Mouse (Mus musculus) embryonic facial prominence, embryonic 12.5 days (tissue): ENCODE data around the gene Arid5b. TPM values are rescaled to one million over a fixed set of nuclear protein-coding genes. Genes with fewer than 3 reads are reported as not detected.

ENCODE experiments used
- ATAC-seq: fragments of 200-750 bp; cut with Nextera tagmentation; 2 replicates; pipeline ENCODE4 v1.8.0; 2017; ENCODE audit not compliant: insufficient number of reproducible peaks, insufficient read depth, low FRiP score, low TSS enrichment
- H3K27ac ChIP-seq: fragments of 300-500 bp; sonication (generic); 2 replicates; pipeline ENCODE4 v1.5.1; 2016; ENCODE audit warnings: mild to moderate bottlenecking
- H3K27me3 ChIP-seq: fragments of 300-500 bp; sonication (generic); 2 replicates; pipeline ENCODE4 v1.6.1; 2016; ENCODE audit warnings: mild to moderate bottlenecking, moderate library complexity
- H3K36me3 ChIP-seq: fragments of 300-500 bp; sonication (generic); 2 replicates; pipeline ENCODE4 v1.6.1; 2016; ENCODE audit warnings: mild to moderate bottlenecking
- H3K4me1 ChIP-seq: fragments of 300-500 bp; sonication (generic); 2 replicates; pipeline ENCODE4 v1.6.1; 2016
- H3K4me2 ChIP-seq: fragments of 300-500 bp; sonication (generic); replicated peaks from 2 replicates; pipeline ENCODE4 v1.6.1; 2016; ENCODE audit warnings: mild to moderate bottlenecking, moderate library complexity
- H3K4me3 ChIP-seq: fragments of 300-500 bp; sonication (generic); 2 replicates; pipeline ENCODE4 v1.5.1; 2016; ENCODE audit warnings: mild to moderate bottlenecking
- H3K9ac ChIP-seq: fragments of 300-500 bp; sonication (generic); 2 replicates; pipeline ENCODE4 v1.6.1; 2016; ENCODE audit warnings: mild to moderate bottlenecking, moderate library complexity
- H3K9me3 ChIP-seq: fragments of 300-500 bp; sonication (generic); 2 replicates; pipeline ENCODE4 v1.6.1; 2016; ENCODE audit warnings: mild to moderate bottlenecking, moderate library complexity
- WGBS: fragments of 180-500 bp; shearing (Covaris S2); methylation state at CpG from one replicate; pipeline ENCODE4 v1.1.7; 2016; 5-methylcytosine and 5-hydroxymethylcytosine counted together
- polyA plus RNA-seq: library from polyadenylated mRNA; unstranded; fragments of >200 nt; fragmentation: Nextera tagmentation; extraction: Ambion mirVana; gene quantifications from 2 replicates; pipeline ENCODE4 v1.2.1, GENCODE M21; 2016

Gene Arid5b
- polyA plus RNA-seq, 1 experiment from 2014 or later = 50.9 TPM

DNA sequence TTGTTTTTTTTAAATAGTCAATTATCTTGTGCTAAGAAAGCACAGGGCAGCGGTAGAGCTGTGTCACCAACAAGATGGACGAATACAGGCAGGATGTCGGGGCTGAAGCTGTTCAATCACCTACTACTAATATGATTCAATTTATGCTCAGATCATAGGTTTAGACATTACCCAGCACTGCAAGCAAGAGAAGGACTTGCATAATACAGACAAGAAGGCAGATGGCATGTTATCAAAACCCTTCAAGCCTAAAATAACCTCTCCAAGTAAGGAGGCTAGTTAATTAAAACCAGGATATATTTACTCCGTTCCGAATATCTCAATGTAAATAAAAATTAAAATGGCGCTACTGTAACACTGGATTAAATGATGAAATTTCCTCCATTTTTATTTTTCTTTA lies 96.3 kb downstream of the Arid5b start:
- Histone ChIP-seq H3K27ac (no peak overlapping the region), H3K4me3 (no peak overlapping the region), H3K4me1 (0 out of 2 replicates have a peak, but pooled peaks cover 3% of the 10 kb centered on the region), H3K9me3 (no peaks in the 10 kb centered on the region), H3K36me3 (peaks cover 17% of the 10 kb centered on the region), H3K4me2 (no peak overlapping the region), H3K9ac (no peak overlapping the region), H3K27me3 (no peaks in the 10 kb centered on the region)
- no peak for ATAC-seq
- 87% methylated on average over 6 of the region's 6 CpGs for WGBS

DNA sequence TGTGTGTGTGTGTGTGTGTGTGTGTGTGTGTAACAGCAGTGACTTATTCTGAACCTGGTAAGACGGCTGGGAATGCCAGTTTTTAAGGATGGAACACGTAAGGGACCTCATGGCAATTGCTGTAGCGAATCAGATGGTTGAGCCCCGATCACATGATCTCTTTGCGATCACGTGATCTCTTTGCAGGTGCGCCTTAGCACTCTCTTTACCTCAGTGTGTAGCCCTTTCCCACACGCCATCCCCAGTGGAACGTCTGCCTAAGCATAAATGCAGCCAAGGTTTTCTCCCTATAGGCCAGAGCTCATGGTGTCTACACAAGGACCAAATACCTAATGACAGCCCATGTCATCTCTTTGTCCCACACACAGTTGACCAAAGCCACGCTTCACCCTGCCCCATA lies 97.4 kb downstream of the Arid5b start:
- Histone ChIP-seq H3K9me3 (no peaks in the 10 kb centered on the region), H3K36me3 (peaks cover 16% of the 10 kb centered on the region), H3K27ac (no peak overlapping the region), H3K9ac (no peak overlapping the region), H3K4me1 (0 out of 2 replicates have a peak, but pooled peaks cover 3% of the 10 kb centered on the region), H3K4me2 (no peak overlapping the region), H3K27me3 (no peaks in the 10 kb centered on the region), H3K4me3 (no peak overlapping the region)
- WGBS = 93% methylated on average over 10 of the region's 10 CpGs
- no peak for ATAC-seq

DNA sequence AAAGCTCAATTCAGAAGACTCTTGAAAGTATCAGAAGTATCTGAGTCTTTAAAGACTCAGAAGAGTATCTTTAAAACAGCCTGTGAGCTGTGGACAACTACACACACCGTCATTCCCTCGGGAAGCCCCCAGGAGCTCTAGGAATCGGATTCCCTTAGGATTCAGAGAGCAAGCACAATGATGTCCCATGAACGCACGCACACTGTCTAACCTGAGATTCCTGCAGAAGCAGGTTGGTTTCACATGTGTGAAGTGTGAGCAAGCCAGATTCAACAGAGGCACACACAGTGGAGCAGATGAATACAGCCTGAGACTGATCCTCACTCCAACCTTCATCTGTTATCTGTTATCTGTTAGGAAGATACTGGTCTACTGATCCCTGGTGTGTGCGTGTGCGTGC lies 97.8 kb downstream of the Arid5b start:
- no peak overlapping the region for H3K4me2 ChIP-seq
- 91% methylated on average over 7 of the region's 7 CpGs for WGBS
- no peaks in the 10 kb centered on the region for H3K9me3 ChIP-seq
- no peaks in the 10 kb centered on the region for H3K27me3 ChIP-seq
- H3K4me3 ChIP-seq = no peak overlapping the region
- 0 out of 2 replicates have a peak, but pooled peaks cover 3% of the 10 kb centered on the region for H3K4me1 ChIP-seq
- peaks cover 11% of the 10 kb centered on the region for H3K36me3 ChIP-seq
- no peak for ATAC-seq
- no peak overlapping the region for H3K27ac ChIP-seq
- H3K9ac ChIP-seq = no peak overlapping the region

DNA sequence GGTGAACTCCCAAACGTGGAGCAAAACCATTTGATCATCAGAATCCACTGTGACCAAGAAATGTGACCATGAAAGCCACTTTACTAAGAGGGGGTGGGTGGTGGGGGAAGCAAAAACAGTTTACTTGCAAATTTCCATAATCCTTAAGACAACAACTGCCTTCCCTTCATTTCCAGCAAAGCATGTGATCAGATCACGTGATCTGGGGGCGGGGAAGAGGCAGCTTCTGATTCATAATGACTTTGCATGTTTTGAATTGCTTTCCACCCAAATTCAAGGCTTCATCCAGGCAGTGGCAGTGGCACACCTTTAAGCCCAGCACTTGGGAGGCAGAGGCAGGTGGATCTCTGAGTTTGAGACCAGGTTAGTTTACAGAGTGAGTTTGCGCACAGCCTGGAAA lies 98.4 kb downstream of the Arid5b start:
- no peaks in the 10 kb centered on the region for H3K9me3 ChIP-seq
- no peak overlapping the region for H3K9ac ChIP-seq
- H3K4me1 ChIP-seq = 0 out of 2 replicates have a peak, but pooled peaks cover 3% of the 10 kb centered on the region
- peaks cover 7% of the 10 kb centered on the region for H3K36me3 ChIP-seq
- no peak for ATAC-seq
- no peak overlapping the region for H3K4me3 ChIP-seq
- H3K27ac ChIP-seq = no peak overlapping the region
- H3K27me3 ChIP-seq = no peaks in the 10 kb centered on the region
- no peak overlapping the region for H3K4me2 ChIP-seq
- 64% methylated on average over 4 of the region's 4 CpGs for WGBS

DNA sequence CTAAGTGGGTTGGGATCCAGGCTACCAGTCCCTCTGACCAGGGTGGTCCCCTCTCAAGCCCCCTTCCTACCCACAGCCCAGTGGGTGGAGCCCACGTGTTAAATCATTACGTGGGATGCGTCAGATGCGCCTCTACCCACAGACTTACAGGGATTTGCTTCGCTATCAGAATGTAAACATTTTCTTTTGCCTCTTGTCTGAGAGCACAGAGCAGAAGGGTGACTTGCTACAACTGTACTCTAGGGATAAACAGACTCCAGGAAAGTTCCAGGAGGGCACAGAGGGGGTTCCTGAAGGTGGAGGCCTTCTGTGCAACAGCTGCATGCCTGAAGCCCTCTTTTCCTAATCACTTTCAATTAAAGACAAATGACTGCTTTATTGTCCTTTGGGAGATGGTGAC lies 98.8 kb downstream of the Arid5b start:
- Histone ChIP-seq H3K9ac (no peak overlapping the region), H3K36me3 (peaks cover 4% of the 10 kb centered on the region; the same call in 1 of the 2 replicates), H3K27me3 (no peaks in the 10 kb centered on the region), H3K4me1 (0 out of 2 replicates have a peak, but pooled peaks cover 3% of the 10 kb centered on the region), H3K4me2 (no peak overlapping the region), H3K27ac (no peak overlapping the region), H3K9me3 (no peaks in the 10 kb centered on the region), H3K4me3 (no peak overlapping the region)
- WGBS = 59% methylated on average over 5 of the region's 5 CpGs
- ATAC-seq = no peak

DNA sequence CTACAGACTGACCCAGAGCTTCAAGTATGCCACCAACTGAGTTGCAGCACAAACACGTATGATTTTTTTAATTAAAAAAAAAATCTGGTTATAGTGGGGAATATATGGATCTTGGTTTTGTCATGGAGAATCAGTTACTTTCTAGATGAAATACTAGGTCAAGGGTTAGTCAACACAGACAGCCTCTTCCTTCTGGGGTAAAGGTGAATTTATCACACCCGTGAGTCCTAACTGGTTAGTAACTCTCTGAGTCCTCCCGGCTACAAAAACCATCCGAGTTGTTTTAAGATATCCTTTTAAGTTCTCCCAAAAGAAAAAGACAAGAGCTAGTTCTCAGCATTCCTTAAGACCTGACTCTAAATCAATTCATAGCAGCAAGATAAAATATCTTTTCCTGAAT lies 99.2 kb downstream of the Arid5b start:
- ATAC-seq = no peak
- H3K4me2 ChIP-seq = no peak overlapping the region
- H3K9me3 ChIP-seq = no peaks in the 10 kb centered on the region
- H3K27ac ChIP-seq = no peak overlapping the region
- H3K27me3 ChIP-seq = no peaks in the 10 kb centered on the region
- WGBS = 81% methylated on average over 4 of the region's 4 CpGs
- no peak overlapping the region for H3K9ac ChIP-seq
- H3K4me1 ChIP-seq = 0 out of 2 replicates have a peak, but pooled peaks cover 3% of the 10 kb centered on the region
- no peak overlapping the region for H3K4me3 ChIP-seq
- H3K36me3 ChIP-seq = peaks cover 4% of the 10 kb centered on the region; the same call in 1 of the 2 replicates

- Histone ChIP-seq H3K4me2 (no peak overlapping the region), H3K27ac (no peak overlapping the region), H3K9ac (no peak overlapping the region), H3K4me1 (0 out of 2 replicates have a peak, but pooled peaks cover 3% of the 10 kb centered on the region), H3K36me3 (no peaks in the 10 kb centered on the region; the same call in 1 of the 2 replicates), H3K27me3 (no peaks in the 10 kb centered on the region), H3K4me3 (no peak overlapping the region), H3K9me3 (no peaks in the 10 kb centered on the region)
- ATAC-seq = no peak
- 71% methylated on average over 10 of the region's 10 CpGs for WGBS
Observed at GRCm38 (mm10) chr10:68177697-68178485, 100.6 kb downstream of the Arid5b start.

- Histone ChIP-seq H3K4me2 (no peak overlapping the region), H3K4me1 (0 out of 2 replicates have a peak, but pooled peaks cover 3% of the 10 kb centered on the region), H3K27me3 (no peaks in the 10 kb centered on the region), H3K36me3 (no peaks in the 10 kb centered on the region; the same call in 1 of the 2 replicates), H3K27ac (no peak overlapping the region), H3K9me3 (no peaks in the 10 kb centered on the region), H3K4me3 (no peak overlapping the region), H3K9ac (no peak overlapping the region)
- ATAC-seq = no peak
- 94% methylated on average over 5 of the region's 5 CpGs for WGBS
Observed at GRCm38 (mm10) chr10:68175811-68176210, 102.7 kb downstream of the Arid5b start.

DNA sequence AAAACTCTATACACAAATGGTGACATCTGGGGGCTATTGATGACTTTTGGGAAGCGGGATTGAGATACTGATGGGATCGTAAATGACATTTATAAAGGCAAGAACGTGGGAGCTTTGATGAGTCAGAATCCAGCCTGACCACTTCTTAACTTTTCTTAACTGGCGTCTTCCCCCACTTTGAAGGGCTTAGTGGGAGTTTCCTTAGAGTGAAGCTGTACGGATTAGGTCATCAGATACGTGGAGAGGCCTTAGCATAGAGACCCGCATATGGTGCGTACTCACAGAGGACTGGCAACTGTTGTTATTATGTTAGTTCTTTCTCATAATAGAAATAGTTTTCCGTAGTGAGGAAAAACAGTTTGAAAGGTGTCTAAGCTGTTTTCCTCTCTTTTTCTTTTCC lies 104.9 kb downstream of the Arid5b start:
- H3K27me3 ChIP-seq = no peaks in the 10 kb centered on the region
- no peak overlapping the region for H3K27ac ChIP-seq
- no peaks in the 10 kb centered on the region; the same call in 1 of the 2 replicates for H3K36me3 ChIP-seq
- no peak for ATAC-seq
- H3K4me3 ChIP-seq = no peak overlapping the region
- H3K9me3 ChIP-seq = no peaks in the 10 kb centered on the region
- H3K4me1 ChIP-seq = peaks cover 11% of the 10 kb centered on the region; the same call in 1 of the 2 replicates
- H3K4me2 ChIP-seq = no peak overlapping the region
- WGBS = 82% methylated on average over 9 of the region's 9 CpGs
- no peak overlapping the region for H3K9ac ChIP-seq

GRCm38 (mm10) chr10:68172906-68173305 lies 105.6 kb downstream of the Arid5b start:
- H3K4me1 ChIP-seq = peaks cover 12% of the 10 kb centered on the region; the same call in 1 of the 2 replicates
- H3K36me3 ChIP-seq = no peaks in the 10 kb centered on the region; the same call in 1 of the 2 replicates
- no peak overlapping the region for H3K9ac ChIP-seq
- H3K9me3 ChIP-seq = no peaks in the 10 kb centered on the region
- no peak overlapping the region for H3K4me3 ChIP-seq
- no peak for ATAC-seq
- no peak overlapping the region for H3K27ac ChIP-seq
- WGBS = 93% methylated on average over 4 of the region's 4 CpGs
- no peaks in the 10 kb centered on the region for H3K27me3 ChIP-seq
- no peak overlapping the region for H3K4me2 ChIP-seq

DNA sequence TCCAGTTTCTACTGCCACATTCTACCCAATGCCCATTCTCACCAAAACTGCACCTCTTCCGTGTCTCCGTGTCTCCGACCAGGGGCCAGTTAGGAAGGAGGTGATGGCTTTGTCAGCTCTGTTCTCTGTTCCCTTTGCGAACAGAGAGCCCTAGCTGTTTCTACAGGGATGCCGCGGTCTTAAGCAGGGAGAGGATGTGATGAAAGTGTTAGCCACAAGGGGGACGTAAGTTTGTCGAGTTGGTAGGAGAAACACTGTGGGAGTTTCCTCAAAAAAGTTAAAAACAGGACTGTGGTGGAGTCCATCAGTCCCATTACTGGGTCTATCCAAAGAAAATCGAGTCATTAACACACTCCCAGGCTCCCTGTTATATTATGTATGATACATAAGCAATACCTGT lies 106.6 kb downstream of the Arid5b start:
- Histone ChIP-seq H3K4me2 (no peak overlapping the region), H3K4me1 (peaks cover 17% of the 10 kb centered on the region), H3K36me3 (no peaks in the 10 kb centered on the region; the same call in 1 of the 2 replicates), H3K4me3 (no peak overlapping the region), H3K9ac (no peak overlapping the region), H3K27ac (no peak overlapping the region), H3K27me3 (no peaks in the 10 kb centered on the region), H3K9me3 (no peaks in the 10 kb centered on the region)
- ATAC-seq = no peak
- WGBS = 56% methylated on average over 9 of the region's 9 CpGs

- Histone ChIP-seq H3K36me3 (no peaks in the 10 kb centered on the region), H3K4me2 (no peak overlapping the region), H3K4me3 (no peak overlapping the region), H3K27ac (no peak overlapping the region), H3K9ac (no peak overlapping the region), H3K9me3 (no peaks in the 10 kb centered on the region), H3K27me3 (no peaks in the 10 kb centered on the region), H3K4me1 (peaks cover 21% of the 10 kb centered on the region)
- no peak for ATAC-seq
- WGBS = 59% methylated on average over 6 of the region's 6 CpGs
Observed at GRCm38 (mm10) chr10:68168613-68169012, 109.9 kb downstream of the Arid5b start.
